Mouse (Mus musculus): Measurements from ENCODE around the gene Tab2. TPM values are rescaled to one million over a fixed set of nuclear protein-coding genes. Genes with fewer than 3 reads are reported as not detected.
"Not testable (repeated sequence)": the region's sequence is repeated elsewhere in the genome, so short reads cannot be mapped to it uniquely, and the experiment has no call there.

Gene Tab2
- total RNA-seq, 2 experiments from 2014 or later = 51.2 to 51.7 TPM

DNA sequence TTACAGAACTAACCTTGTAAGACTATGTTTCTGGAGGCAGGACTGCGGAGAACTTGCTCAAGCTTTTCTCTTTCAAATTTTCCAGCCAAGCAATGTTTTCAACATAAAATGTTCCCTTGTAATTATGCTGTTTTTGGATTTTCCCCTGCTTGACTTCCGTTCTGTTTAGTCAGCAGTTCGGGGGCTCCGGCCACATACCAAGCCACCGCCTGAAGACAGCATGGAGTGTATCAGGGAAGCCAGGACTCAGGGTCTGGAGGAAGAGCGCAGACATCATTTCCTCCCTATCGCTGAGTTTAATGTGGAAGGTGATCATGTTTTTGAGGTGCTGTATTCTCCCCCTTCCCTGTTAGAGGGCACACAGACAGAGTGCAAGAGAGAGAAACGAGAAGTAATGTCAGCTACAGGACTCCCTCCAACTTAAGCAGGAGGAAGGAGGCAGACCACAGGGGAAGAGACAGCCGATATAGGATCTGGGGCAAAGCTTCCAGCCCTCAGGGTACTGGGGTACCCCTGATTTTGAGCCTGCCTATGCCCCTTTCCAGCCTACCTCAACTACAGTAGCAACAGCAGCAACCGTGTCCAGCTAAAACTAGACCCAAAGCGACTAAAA lies 67.7 kb downstream of the Tab2 start:
- DNase-seq = no peak

DNA sequence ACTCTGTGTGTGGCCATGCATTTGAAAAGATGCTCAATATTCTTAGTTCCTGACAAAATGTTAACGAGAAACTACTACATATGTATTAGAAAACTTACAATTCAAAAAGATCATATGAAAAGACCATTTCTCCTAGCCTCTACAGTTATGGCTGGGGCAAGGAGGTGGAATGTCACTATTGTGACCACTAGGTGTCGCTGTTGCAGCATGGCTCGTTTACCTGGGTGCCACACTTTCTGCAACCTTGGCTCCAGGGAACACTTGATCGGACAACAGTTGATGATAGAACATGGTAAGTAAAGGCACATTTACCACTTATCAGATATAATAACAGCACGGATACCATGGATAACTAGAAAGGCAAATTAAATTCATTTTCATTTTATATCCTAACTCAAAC lies 72.5 kb downstream of the Tab2 start:
- DNase-seq = peak; percentile 77 to 84

- no peak for DNase-seq
Observed at GRCm38 (mm10) chr10:7881971-7882370, 74.1 kb downstream of the Tab2 start.

DNA sequence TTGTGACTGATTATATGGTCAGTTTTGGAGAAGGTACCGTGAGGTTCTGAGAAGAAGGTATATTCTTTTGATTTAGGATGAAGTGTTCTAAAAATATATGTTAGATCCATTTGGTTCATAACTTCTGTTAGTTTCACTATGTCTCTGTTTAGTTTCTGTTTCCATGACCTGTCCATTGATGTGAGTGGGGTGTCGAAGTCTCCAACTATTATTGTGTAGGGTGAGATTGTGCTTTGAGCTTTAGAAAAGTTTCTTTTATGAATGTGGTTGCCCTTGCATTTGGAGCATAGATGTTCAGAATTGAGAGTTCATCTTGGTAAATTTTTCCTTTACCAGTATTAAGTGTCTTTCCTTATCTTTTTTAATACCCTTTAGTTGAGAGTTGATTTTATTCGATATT lies 75.7 kb downstream of the Tab2 start:
- not testable (repeated sequence) for DNase-seq

DNA sequence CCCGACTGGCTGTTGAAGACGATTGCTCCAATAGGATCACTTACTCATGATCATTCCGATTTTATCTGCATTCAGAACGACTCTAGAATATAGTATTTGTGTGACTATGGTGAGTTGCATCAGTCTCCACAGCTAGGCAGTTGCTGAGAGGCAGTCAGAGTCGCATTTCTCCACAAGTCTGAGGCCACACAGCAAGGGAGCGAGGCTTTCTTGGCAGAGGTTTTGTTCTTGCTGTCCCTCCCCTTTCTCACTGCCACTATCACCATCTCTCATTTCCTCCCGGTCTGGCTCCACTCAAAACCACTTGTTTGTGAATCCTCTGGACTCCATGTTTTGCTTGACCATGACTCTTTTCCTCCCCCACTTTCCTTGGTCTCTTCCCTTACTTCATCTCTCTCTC lies 81.8 kb downstream of the Tab2 start:
- DNase-seq = no peak

- DNase-seq = peak in 1 of 2 experiments; percentile 21
Observed at GRCm38 (mm10) chr10:7871381-7872020, 84.5 kb downstream of the Tab2 start.

GRCm38 (mm10) chr10:7870571-7871315 lies 85.3 kb downstream of the Tab2 start:
- DNase-seq = peak; percentile 12 to 48

- no peak for DNase-seq
Observed at GRCm38 (mm10) chr10:7869746-7870145, 86.3 kb downstream of the Tab2 start.

- DNase-seq = no peak
Observed at GRCm38 (mm10) chr10:7867666-7868030, 88.4 kb downstream of the Tab2 start.

GRCm38 (mm10) chr10:7866762-7867665 lies 89.0 kb downstream of the Tab2 start:
- peak; percentile 55 to 64 for DNase-seq

- peak in 1 of 2 experiments; percentile 15 for DNase-seq
Observed at GRCm38 (mm10) chr10:7864806-7865205, 91.2 kb downstream of the Tab2 start.

DNA sequence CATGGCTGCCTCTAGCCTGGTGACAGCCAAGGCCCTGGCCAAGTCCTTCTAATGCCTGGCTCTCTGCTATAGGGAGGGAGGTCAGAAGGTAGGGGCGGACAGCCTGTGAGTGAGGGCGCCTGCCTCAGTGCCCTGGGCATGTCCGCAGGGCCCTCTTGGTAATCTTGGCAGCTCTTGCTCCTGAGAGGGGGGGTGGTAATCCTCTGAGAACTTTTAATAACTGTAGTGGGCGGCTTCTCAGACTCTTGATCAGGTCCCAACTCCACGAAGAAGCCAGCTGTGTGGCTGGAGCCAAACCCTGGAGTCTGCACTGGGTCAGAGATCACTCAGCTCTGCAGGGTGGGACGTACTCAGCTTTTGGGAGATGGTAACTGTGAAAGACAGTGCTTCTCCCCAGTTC lies 91.8 kb downstream of the Tab2 start:
- DNase-seq = no peak

- DNase-seq = no peak
Observed at GRCm38 (mm10) chr10:7863411-7863810, 92.6 kb downstream of the Tab2 start.

GRCm38 (mm10) chr10:7861937-7862657 lies 93.9 kb downstream of the Tab2 start:
- DNase-seq = no peak

DNA sequence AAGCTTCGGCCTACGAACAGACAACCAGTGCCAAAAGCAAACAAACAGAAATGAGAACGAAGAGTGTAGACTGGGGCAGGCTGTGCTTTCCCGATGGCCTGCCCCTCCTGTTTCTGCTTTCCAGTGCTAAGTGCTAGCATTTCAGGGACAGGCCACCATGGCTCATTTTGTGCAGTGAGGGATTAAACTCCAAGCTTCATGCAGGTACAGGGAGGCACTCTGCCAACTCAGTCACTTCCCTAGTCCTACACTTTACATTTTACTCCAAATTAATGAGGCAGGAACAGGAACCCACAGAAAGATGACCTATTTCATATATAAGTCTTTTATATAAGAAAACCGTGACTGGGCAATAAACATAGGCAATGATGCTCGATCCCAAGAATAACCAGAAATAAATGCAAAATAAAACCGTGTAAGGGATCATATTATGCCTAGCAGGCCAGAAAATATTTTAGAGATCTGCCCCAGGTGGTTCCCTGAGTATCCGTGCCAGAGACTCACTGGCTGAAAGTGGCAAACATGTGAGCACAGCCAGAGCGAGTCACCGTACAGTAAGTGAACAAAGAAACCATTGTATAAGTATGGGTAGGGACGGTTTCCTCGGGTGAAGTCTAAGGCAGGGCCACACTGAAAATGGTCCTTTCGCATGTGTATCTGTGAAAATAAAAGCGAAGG lies 94.6 kb downstream of the Tab2 start:
- DNase-seq = no peak

- no peak for DNase-seq
Observed at GRCm38 (mm10) chr10:7860494-7860893, 95.5 kb downstream of the Tab2 start.

Other genes starting within 250 kb of the Tab2 start
- gene Katna1, start 230.2 kb downstream of the Tab2 start, total RNA-seq (2021) = 10 to 100 TPM; 30.6 to 32.6 TPM
- gene Ginm1, start 163.4 kb downstream of the Tab2 start, total RNA-seq (2021) = 100 to 1,000 TPM; 186 to 323 TPM
- 10 to 100 TPM; 21.4 to 27.8 TPM for gene Ppil4, start 163.3 kb downstream of the Tab2 start, total RNA-seq (2021)
- gene Zc3h12d, start 123.8 kb downstream of the Tab2 start, total RNA-seq (2021) = under 1 TPM; 0.13 to 0.33 TPM